Mouse (Mus musculus) olfactory bulb, adult 2 months (tissue): ENCODE data around the gene Sez6.

Experiments
- CTCF ChIP-seq: fragments of 200-500 bp; IDR thresholded peaks from 2 replicates; pipeline ENCODE4 v1.5.1; 2012; ENCODE audit warnings: low read depth, mild to moderate bottlenecking, low read length, moderate library complexity; ENCODE audit not compliant: insufficient read depth
- POLR2A ChIP-seq: fragments of 200-500 bp; IDR thresholded peaks from 2 replicates; pipeline ENCODE4 v1.6.1; 2012; ENCODE audit warnings: mild to moderate bottlenecking, low read depth, low read length, moderate library complexity; ENCODE audit not compliant: insufficient read depth

DNA sequence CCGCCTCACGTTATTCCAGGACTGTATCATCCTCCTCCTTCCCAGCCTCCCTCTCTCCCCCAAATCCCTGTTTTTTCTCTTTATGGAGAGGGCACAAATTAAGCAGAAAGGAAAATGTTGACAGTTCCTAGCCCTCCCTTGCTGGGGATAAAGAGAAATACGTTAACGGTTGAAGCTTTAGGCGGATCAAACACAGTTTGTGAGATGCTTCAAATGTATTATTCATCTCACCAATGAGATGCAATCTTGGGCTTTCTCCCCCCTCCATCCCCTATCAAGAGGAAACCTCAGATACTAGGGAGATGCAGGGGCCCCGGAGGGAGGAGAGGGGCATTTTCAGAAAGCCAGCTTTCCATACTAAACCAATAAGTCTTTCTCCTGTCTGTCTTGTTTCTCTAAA, 20.8 kb upstream of the Sez6 start:
- no peak for TF ChIP-seq POLR2A
- no peak for TF ChIP-seq CTCF
